Mouse (Mus musculus): Measurements from ENCODE around the gene Tns3. TPM values are rescaled to one million over a fixed set of nuclear protein-coding genes. Genes with fewer than 3 reads are reported as not detected.
A peak's percentile ranks its signal among the peaks of the same experiment; 100 is the strongest.

The Tns3 gene
- polyA plus RNA-seq, 1 experiment from 2014 or later, result 30.4 TPM

GRCm38 (mm10) chr11:8525463-8526145 lies 138.7 kb downstream of the Tns3 start:
- Histone ChIP-seq H3K27ac (ENCODE audit: low read length) (peak overlapping the region; percentile 48; the same call in 1 of the 2 replicates), H3K4me1 (ENCODE audit: control insufficient read depth, insufficient read depth, low read length) (peaks cover 12% of the 10 kb centered on the region), H3K9me3 (replicated peaks; ENCODE audit: control insufficient read depth, low read length) (no peaks in the 10 kb centered on the region), H3K27me3 (ENCODE audit: control insufficient read depth, insufficient read depth, low read length) (no peaks in the 10 kb centered on the region), H3K9ac (ENCODE audit: low read length) (no peak overlapping the region), H3K4me3 (replicated peaks; ENCODE audit: low read length) (no peak overlapping the region), H3K36me3 (ENCODE audit: control insufficient read depth, insufficient read depth, low read length) (peaks cover 6% of the 10 kb centered on the region; the same call in 1 of the 2 replicates), H3K4me2 (ENCODE audit: low read depth, low read length) (no peak overlapping the region)
- 51% methylated on average over 9 of the region's 9 CpGs for WGBS
- ATAC-seq (ENCODE audit: insufficient read depth, low FRiP score), result no peak

- Histone ChIP-seq H3K4me1 (ENCODE audit: control insufficient read depth, insufficient read depth, low read length) (peaks cover 17% of the 10 kb centered on the region), H3K36me3 (ENCODE audit: control insufficient read depth, insufficient read depth, low read length) (peaks cover 6% of the 10 kb centered on the region; the same call in 1 of the 2 replicates), H3K9ac (ENCODE audit: low read length) (0 out of 2 replicates have a peak overlapping the region, but pooled peaks have one; percentile 7), H3K4me3 (replicated peaks; ENCODE audit: low read length) (no peak overlapping the region), H3K27ac (ENCODE audit: low read length) (peak overlapping the region; percentile 54; the same call in 1 of the 2 replicates), H3K9me3 (replicated peaks; ENCODE audit: control insufficient read depth, low read length) (no peaks in the 10 kb centered on the region), H3K4me2 (ENCODE audit: low read depth, low read length) (no peak overlapping the region), H3K27me3 (ENCODE audit: control insufficient read depth, insufficient read depth, low read length) (no peaks in the 10 kb centered on the region)
- WGBS, result 28% methylated on average over 10 of the region's 10 CpGs
- peak; percentile 55; the same call in 1 of the 2 replicates for ATAC-seq (ENCODE audit: insufficient read depth, low FRiP score)
These were observed 140.8 kb downstream of the Tns3 start for GRCm38 (mm10) chr11:8523344-8524126.

DNA sequence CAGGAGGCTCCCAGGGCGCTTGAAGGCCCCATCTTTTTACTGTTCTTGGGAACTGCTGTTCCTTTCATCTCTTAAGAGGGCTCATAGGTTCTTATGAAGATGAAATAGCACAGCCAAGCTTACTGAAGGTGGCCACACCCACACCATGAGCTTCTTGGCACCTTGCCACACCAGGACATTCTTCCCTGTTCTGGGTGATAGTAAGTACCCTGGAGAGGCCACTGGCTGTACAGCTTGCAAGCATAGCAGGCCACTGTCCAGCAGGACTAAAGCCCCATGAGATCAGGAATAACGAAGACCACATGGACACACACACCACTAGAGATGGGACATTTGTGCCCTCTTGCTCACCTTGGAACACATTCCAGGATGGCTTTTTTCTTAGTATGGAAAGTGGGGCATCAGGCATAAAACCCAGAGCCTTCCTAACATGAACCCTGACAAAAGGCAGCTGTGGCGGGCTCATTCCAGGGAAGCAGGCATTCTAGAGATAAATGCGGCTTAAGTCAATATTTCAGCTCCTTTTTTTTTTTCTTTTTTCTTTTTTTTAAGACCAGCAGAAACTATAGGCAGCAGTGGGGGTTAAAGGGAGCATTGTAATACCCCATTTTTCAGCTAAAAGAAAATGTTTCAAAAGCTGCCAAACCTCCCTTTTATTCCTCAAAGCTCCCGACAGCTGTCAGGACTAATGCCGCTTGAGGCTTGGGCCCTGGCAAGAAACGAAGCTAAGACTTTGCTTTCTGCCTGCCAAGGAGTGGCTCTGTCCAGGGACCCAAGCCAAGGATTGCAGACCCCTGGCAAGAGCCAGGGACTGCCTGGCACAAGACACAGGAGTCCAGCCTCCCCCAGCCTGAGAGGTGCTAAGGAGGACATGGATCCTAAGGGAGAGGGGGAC lies 150.7 kb downstream of the Tns3 start:
- Histone ChIP-seq H3K9me3 (replicated peaks; ENCODE audit: control insufficient read depth, low read length) (no peaks in the 10 kb centered on the region), H3K27ac (ENCODE audit: low read length) (peak overlapping the region; percentile 91), H3K4me3 (replicated peaks; ENCODE audit: low read length) (no peak overlapping the region), H3K27me3 (ENCODE audit: control insufficient read depth, insufficient read depth, low read length) (no peaks in the 10 kb centered on the region), H3K9ac (ENCODE audit: low read length) (0 out of 2 replicates have a peak overlapping the region, but pooled peaks have one; percentile 36), H3K4me2 (ENCODE audit: low read depth, low read length) (no peak overlapping the region), H3K4me1 (ENCODE audit: control insufficient read depth, insufficient read depth, low read length) (peaks cover 21% of the 10 kb centered on the region), H3K36me3 (ENCODE audit: control insufficient read depth, insufficient read depth, low read length) (no peaks in the 10 kb centered on the region; the same call in 1 of the 2 replicates)
- 35% methylated on average over 7 of the region's 7 CpGs for WGBS
- peak; percentile 54 for ATAC-seq (ENCODE audit: insufficient read depth, low FRiP score)

GRCm38 (mm10) chr11:8510294-8510693 lies 154.0 kb downstream of the Tns3 start:
- Histone ChIP-seq H3K4me2 (ENCODE audit: low read depth, low read length) (no peak overlapping the region), H3K9me3 (replicated peaks; ENCODE audit: control insufficient read depth, low read length) (no peaks in the 10 kb centered on the region), H3K27ac (ENCODE audit: low read length) (peak overlapping the region; percentile 58), H3K4me1 (ENCODE audit: control insufficient read depth, insufficient read depth, low read length) (peaks cover 23% of the 10 kb centered on the region), H3K9ac (ENCODE audit: low read length) (no peak overlapping the region), H3K4me3 (replicated peaks; ENCODE audit: low read length) (no peak overlapping the region), H3K27me3 (ENCODE audit: control insufficient read depth, insufficient read depth, low read length) (no peaks in the 10 kb centered on the region), H3K36me3 (ENCODE audit: control insufficient read depth, insufficient read depth, low read length) (no peaks in the 10 kb centered on the region; the same call in 1 of the 2 replicates)
- ATAC-seq (ENCODE audit: insufficient read depth, low FRiP score), result peak; percentile 34; the same call in 1 of the 2 replicates
- WGBS, result 66% methylated on average over 2 of the region's 2 CpGs

DNA sequence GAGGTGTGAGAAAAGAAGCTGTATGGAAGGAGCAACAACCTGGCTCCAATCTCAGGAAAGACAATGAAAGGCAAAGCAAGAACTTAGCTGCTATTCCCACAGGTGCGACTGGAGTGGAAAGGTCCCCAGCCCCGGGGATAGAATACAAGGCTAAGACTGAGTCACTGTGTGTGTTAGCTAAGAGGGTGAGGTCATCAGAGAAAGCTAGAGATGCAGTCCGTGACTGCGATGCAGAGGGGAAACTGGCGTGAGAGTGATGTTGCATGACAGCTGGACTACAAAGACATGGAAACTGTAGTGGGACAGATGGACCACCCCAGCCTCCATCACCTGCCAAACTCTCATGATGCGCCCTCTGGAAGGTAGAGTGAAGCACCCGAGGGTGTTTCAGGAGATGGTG lies 154.7 kb downstream of the Tns3 start:
- no peak overlapping the region for H3K9ac ChIP-seq (ENCODE audit: low read length)
- no peak overlapping the region for H3K4me3 ChIP-seq (replicated peaks; ENCODE audit: low read length)
- no peaks in the 10 kb centered on the region; the same call in 1 of the 2 replicates for H3K36me3 ChIP-seq (ENCODE audit: control insufficient read depth, insufficient read depth, low read length)
- WGBS, result 65% methylated on average over 7 of the region's 7 CpGs
- H3K9me3 ChIP-seq (replicated peaks; ENCODE audit: control insufficient read depth, low read length), result no peaks in the 10 kb centered on the region
- peaks cover 23% of the 10 kb centered on the region for H3K4me1 ChIP-seq (ENCODE audit: control insufficient read depth, insufficient read depth, low read length)
- H3K27ac ChIP-seq (ENCODE audit: low read length), result peak overlapping the region; percentile 58
- no peaks in the 10 kb centered on the region for H3K27me3 ChIP-seq (ENCODE audit: control insufficient read depth, insufficient read depth, low read length)
- no peak overlapping the region for H3K4me2 ChIP-seq (ENCODE audit: low read depth, low read length)
- no peak for ATAC-seq (ENCODE audit: insufficient read depth, low FRiP score)

DNA sequence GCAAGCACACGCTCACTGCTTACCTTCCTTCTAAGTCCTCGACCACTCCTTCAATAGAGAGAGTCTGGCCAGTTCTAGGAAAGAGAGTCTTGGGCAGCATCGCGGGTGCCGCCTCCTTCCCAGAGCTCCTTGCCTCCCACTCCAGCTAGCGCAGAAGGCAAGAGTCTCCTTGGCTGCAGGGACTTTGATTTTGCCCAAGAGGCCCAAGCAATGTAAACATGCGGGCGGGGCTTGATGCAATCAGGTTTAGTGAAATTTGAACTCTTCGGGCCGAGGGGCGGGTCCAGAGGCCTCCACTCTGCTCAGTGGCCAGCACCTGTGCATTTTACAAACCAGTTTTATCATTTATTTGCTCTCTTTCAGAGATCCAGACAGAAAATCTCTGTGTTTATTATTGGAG lies 160.6 kb downstream of the Tns3 start:
- H3K9me3 ChIP-seq (replicated peaks; ENCODE audit: control insufficient read depth, low read length), result no peaks in the 10 kb centered on the region
- H3K4me2 ChIP-seq (ENCODE audit: low read depth, low read length), result peak overlapping the region; percentile 50
- peak overlapping the region; percentile 35 for H3K4me3 ChIP-seq (replicated peaks; ENCODE audit: low read length)
- ATAC-seq (ENCODE audit: insufficient read depth, low FRiP score), result peak; percentile 85
- WGBS, result 26% methylated on average over 11 of the region's 11 CpGs
- no peaks in the 10 kb centered on the region for H3K36me3 ChIP-seq (ENCODE audit: control insufficient read depth, insufficient read depth, low read length)
- H3K4me1 ChIP-seq (ENCODE audit: control insufficient read depth, insufficient read depth, low read length), result peaks cover 17% of the 10 kb centered on the region
- H3K9ac ChIP-seq (ENCODE audit: low read length), result peak overlapping the region; percentile 65
- peak overlapping the region; percentile 91 for H3K27ac ChIP-seq (ENCODE audit: low read length)
- no peaks in the 10 kb centered on the region for H3K27me3 ChIP-seq (ENCODE audit: control insufficient read depth, insufficient read depth, low read length)

DNA sequence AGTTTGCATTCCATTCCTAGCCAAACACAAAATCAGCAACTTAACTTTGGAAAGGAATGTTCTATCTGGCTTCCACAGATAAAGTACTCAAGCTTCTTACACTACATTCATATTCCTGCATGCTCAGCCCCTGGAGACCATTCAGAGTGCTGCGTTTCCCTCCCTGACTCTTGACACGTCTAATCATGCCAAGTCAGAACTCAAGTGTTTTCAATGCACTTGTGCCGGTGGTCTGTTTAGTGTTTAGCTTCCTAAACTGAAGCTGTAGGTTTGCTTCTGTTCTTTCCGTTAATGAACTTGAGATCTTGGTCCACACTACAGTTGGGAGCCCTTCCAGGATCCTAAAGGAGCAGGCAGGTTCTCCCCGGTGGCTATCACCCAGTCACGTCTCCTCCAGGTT lies 163.5 kb downstream of the Tns3 start:
- no peaks in the 10 kb centered on the region for H3K27me3 ChIP-seq (ENCODE audit: control insufficient read depth, insufficient read depth, low read length)
- H3K4me3 ChIP-seq (replicated peaks; ENCODE audit: low read length), result no peak overlapping the region
- no peak for ATAC-seq (ENCODE audit: insufficient read depth, low FRiP score)
- H3K27ac ChIP-seq (ENCODE audit: low read length), result peak overlapping the region; percentile 29; the same call in 1 of the 2 replicates
- H3K4me2 ChIP-seq (ENCODE audit: low read depth, low read length), result no peak overlapping the region
- peaks cover 36% of the 10 kb centered on the region for H3K4me1 ChIP-seq (ENCODE audit: control insufficient read depth, insufficient read depth, low read length)
- H3K9ac ChIP-seq (ENCODE audit: low read length), result no peak overlapping the region
- H3K9me3 ChIP-seq (replicated peaks; ENCODE audit: control insufficient read depth, low read length), result no peaks in the 10 kb centered on the region
- H3K36me3 ChIP-seq (ENCODE audit: control insufficient read depth, insufficient read depth, low read length), result no peaks in the 10 kb centered on the region
- WGBS, result 66% methylated on average over 6 of the region's 6 CpGs

GRCm38 (mm10) chr11:8497136-8497535 lies 167.2 kb downstream of the Tns3 start:
- Histone ChIP-seq H3K4me1 (ENCODE audit: control insufficient read depth, insufficient read depth, low read length) (peaks cover 37% of the 10 kb centered on the region), H3K27ac (ENCODE audit: low read length) (peak overlapping the region; percentile 83), H3K27me3 (ENCODE audit: control insufficient read depth, insufficient read depth, low read length) (no peaks in the 10 kb centered on the region), H3K4me3 (replicated peaks; ENCODE audit: low read length) (no peak overlapping the region), H3K9me3 (replicated peaks; ENCODE audit: control insufficient read depth, low read length) (no peaks in the 10 kb centered on the region), H3K36me3 (ENCODE audit: control insufficient read depth, insufficient read depth, low read length) (peaks cover 12% of the 10 kb centered on the region; the same call in 1 of the 2 replicates), H3K9ac (ENCODE audit: low read length) (0 out of 2 replicates have a peak overlapping the region, but pooled peaks have one; percentile 9), H3K4me2 (ENCODE audit: low read depth, low read length) (no peak overlapping the region)
- 77% methylated on average over 6 of the region's 6 CpGs for WGBS
- ATAC-seq (ENCODE audit: insufficient read depth, low FRiP score), result no peak

Data from stomach, embryonic 16.5 days (tissue).